Mouse (Mus musculus): ENCODE data around the gene Zyg11a.

Zyg11a gene

DNA sequence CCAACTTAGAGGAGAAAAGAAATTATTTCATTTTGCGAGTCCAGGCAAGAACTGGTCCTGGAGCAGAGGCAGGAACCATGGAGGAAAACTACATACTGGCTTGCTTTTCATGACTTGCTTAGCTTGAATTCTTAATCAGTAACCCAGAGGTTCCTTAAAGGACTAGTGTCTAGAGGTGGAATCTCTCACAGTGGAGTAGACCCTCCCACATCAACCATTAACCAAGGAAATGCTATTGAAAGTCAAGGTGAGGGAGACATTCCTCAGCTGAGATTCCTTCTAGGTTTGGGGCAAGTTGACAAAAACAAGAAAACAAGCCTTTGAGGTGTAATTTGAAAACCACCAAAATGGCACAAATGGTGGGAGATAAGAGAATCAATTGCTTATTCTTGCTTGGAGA is 73.0 kb downstream of the Zyg11a start, which contains the start of gene Scp2:
Gene Scp2, minus strand, starts transcription at position 119 of the 400 bp plus-strand sequence.
- DNase-seq (ENCODE audit: low read depth, low spot score): no peak

DNA sequence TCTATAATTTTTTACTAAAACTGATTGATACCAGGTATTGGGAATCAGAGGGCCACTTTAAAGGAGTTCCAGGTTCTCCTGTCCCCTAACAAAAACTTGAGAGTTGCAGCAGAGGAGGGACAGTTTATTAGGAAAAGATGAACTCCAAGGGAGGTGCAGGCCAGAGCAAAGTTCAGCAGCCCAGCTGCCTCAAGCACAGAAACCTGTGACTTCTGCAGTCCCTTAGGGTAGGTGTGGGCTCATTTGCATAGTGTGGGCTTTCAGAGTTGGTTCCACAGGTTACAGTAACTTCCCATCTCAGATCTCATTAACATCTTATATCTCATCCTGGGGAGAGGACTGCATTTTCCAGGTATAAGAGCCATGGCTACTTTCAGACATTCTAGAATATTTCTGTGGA is 74.1 kb downstream of the Zyg11a start:
- no peak for DNase-seq (ENCODE audit: low read depth, low spot score)

DNA sequence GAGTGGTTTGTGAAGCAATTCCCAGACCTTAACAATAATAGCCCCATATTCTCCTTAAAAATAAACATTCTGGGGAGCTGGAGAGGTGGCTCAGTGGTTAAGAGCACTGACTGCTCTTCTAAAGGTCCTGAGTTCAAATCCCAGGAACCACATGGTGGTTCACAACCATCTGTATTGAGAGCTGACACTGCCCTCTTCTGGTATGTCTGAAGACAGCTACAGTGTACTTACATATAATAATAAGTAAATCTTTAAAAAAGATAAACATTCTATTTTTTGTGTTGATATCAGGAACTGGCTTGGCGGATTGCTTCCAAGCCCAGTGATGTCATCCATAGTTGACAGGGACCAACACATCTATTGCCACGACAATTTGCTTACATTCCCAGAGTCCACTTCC is 74.7 kb downstream of the Zyg11a start:
- peak; percentile 42 for DNase-seq (ENCODE audit: low read depth, low spot score)

DNA sequence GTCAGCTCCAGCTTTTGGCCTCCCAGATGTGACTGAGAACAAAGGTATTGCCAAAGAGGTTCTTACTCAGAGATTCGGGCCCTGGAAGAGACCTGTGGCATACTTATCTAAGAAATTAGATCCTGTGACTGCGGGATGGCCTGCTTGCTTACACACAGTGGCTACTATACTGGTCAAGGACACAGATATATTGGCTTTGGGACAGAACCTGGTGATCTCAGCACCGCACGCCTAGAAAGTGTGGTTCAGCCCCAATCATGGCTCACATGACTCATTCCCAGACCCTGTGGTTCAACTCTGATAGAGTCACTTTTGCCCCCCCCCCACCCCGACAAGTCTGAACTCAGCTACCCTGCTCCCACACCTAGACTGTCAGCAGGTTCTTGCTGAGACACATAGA is 80.9 kb downstream of the Zyg11a start:
- DNase-seq (ENCODE audit: low read depth, low spot score): no peak
